9 mouse cellular contexts compared by ENCODE assay signal in the genomic region with DNA sequence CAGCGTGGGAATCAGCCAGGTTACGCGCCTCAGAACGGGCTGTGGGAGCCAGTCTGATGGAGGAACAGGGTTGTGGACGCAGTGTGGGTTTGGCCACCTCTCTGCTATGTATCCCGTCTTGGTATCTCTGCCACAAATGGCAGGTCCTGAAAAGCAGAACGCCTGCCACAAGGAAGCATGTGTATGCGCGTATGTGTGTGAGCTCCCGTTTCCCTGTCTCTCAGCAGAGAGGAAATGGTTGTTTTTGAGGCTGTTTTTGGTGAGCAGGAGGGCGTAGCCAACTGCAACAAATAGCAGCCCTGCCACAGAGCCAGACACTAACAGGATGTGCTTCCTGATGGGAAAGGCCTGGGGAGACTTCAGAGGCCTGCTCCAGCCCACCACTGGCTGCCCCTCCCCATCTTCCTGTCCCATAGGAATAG. TPM values are rescaled to one million over a fixed set of nuclear protein-coding genes. Genes with fewer than 3 reads are reported as not detected.
DNase-seq lines count a peak whose midpoint lies in the region; ATAC-seq and TF ChIP-seq lines count a peak whose summit lies in the region.
"Had no signal": no experiment of that assay in that cellular context is flagged by ENCODE, and none has a peak within 500 bp of the region (broad histone marks: within the 10 kb centered on the region; RNA-seq: fewer than 3 reads in every experiment).

No protein-coding gene starts in this region.

- H3K4me1 ChIP-seq in forebrain, embryonic 10.5 days, result peaks cover 16% of the 10 kb centered on the region
- no peaks in the 10 kb centered on the region for H3K4me1 ChIP-seq in forebrain, embryonic 11.5 days (replicated peaks; ENCODE audit: control insufficient read depth, insufficient read depth, low read length)
- H3K4me1 ChIP-seq in forebrain, embryonic 16.5 days (replicated peaks; ENCODE audit: control insufficient read depth, insufficient read depth, low read length), result peaks cover 14% of the 10 kb centered on the region
- peaks cover 7% of the 10 kb centered on the region; the same call in 1 of the 2 replicates for H3K4me1 ChIP-seq in hindbrain, embryonic 12.5 days
- H3K4me1 ChIP-seq in limb, embryonic 14.5 days (ENCODE audit: control insufficient read depth, insufficient read depth, low read length), result peaks cover 30% of the 10 kb centered on the region
- no peaks in the 10 kb centered on the region for H3K4me1 ChIP-seq in midbrain, postnatal 0 days (ENCODE audit: insufficient read depth, low read length)

- no peaks in the 10 kb centered on the region for H3K27me3 ChIP-seq in forebrain, embryonic 10.5 days (ENCODE audit: poor library complexity, severe bottlenecking)
- no peaks in the 10 kb centered on the region for H3K27me3 ChIP-seq in forebrain, embryonic 11.5 days (ENCODE audit: control insufficient read depth, insufficient read depth, low read length)
- H3K27me3 ChIP-seq in forebrain, embryonic 16.5 days (replicated peaks; ENCODE audit: control insufficient read depth, insufficient read depth, low read length), result no peaks in the 10 kb centered on the region
- H3K27me3 ChIP-seq in hindbrain, embryonic 12.5 days, result no peaks in the 10 kb centered on the region
- H3K27me3 ChIP-seq in limb, embryonic 14.5 days (ENCODE audit: control insufficient read depth, insufficient read depth, low read length), result no peaks in the 10 kb centered on the region
- no peaks in the 10 kb centered on the region for H3K27me3 ChIP-seq in midbrain, postnatal 0 days (ENCODE audit: insufficient read depth, low read length)

- no peak for ATAC-seq in forebrain, embryonic 11.5 days (replicated peaks; ENCODE audit: low FRiP score)
- ATAC-seq in forebrain, embryonic 16.5 days, result no peak
- ATAC-seq in hindbrain, embryonic 12.5 days (ENCODE audit: low FRiP score), result no peak
- ATAC-seq in limb, embryonic 14.5 days (ENCODE audit: low FRiP score, low read depth), result no peak
- no peak for ATAC-seq in midbrain, postnatal 0 days (ENCODE audit: low FRiP score)
- ATAC-seq in erythroblast, adult 5-6 weeks (replicated peaks; ENCODE audit: low FRiP score, poor library complexity, severe bottlenecking), result no peak

- no peak for DNase-seq in forebrain, embryonic 10.5 days (ENCODE audit: extremely low spot score, low spot score)
- DNase-seq in forebrain, embryonic 11.5 days (ENCODE audit: low spot score), result no peak
- peak; percentile 21 for DNase-seq in limb, embryonic 14.5 days (ENCODE audit: low spot score)
- DNase-seq in midbrain, postnatal 0 days (ENCODE audit: low spot score), result no peak
- no peak for DNase-seq in cerebellum, postnatal 14 days

- TF ChIP-seq POLR2A in limb, embryonic 14.5 days (IDR thresholded peaks at IDR 0.05; ENCODE audit: borderline replicate concordance, extremely low read depth, insufficient read depth, insufficient read length), result no peak

- peak overlapping the region; percentile 36 for H3K4me3 ChIP-seq in forebrain, embryonic 10.5 days
- no peak overlapping the region for H3K4me3 ChIP-seq in forebrain, embryonic 11.5 days (ENCODE audit: low read depth, low read length)
- peak overlapping the region; percentile 22 for H3K4me3 ChIP-seq in forebrain, embryonic 16.5 days (replicated peaks; ENCODE audit: low read length)
- 0 out of 2 replicates have a peak overlapping the region, but pooled peaks have one; percentile 11 for H3K4me3 ChIP-seq in hindbrain, embryonic 12.5 days
- peak overlapping the region; percentile 16 for H3K4me3 ChIP-seq in limb, embryonic 14.5 days (replicated peaks; ENCODE audit: low read length)
- H3K4me3 ChIP-seq in midbrain, postnatal 0 days (ENCODE audit: low read depth, low read length), result peak overlapping the region; percentile 23; the same call in 1 of the 2 replicates

- 78% methylated on average over 11 of the region's 11 CpGs for WGBS in forebrain, embryonic 10.5 days
- 78% methylated on average over 11 of the region's 11 CpGs for WGBS in forebrain, embryonic 11.5 days
- WGBS in forebrain, embryonic 16.5 days, result 87% methylated on average over 11 of the region's 11 CpGs
- 73% methylated on average over 11 of the region's 11 CpGs for WGBS in hindbrain, embryonic 12.5 days
- WGBS in limb, embryonic 14.5 days, result 66% methylated on average over 11 of the region's 11 CpGs
- WGBS in midbrain, postnatal 0 days, result 87% methylated on average over 11 of the region's 11 CpGs

- peak overlapping the region; percentile 72 for H3K27ac ChIP-seq in forebrain, embryonic 10.5 days
- H3K27ac ChIP-seq in forebrain, embryonic 11.5 days (ENCODE audit: low read depth, low read length), result no peak overlapping the region
- peak overlapping the region; percentile 15; the same call in 1 of the 2 replicates for H3K27ac ChIP-seq in forebrain, embryonic 16.5 days (ENCODE audit: low read length)
- peak overlapping the region; percentile 37; the same call in 1 of the 2 replicates for H3K27ac ChIP-seq in hindbrain, embryonic 12.5 days
- H3K27ac ChIP-seq in limb, embryonic 14.5 days (replicated peaks; ENCODE audit: low read depth, low read length), result peak overlapping the region; percentile 38; the same call in 1 of the 2 replicates
- H3K27ac ChIP-seq in midbrain, postnatal 0 days (ENCODE audit: low read depth, low read length), result peak overlapping the region; percentile 57; the same call in 1 of the 2 replicates

- no peak for TF ChIP-seq CTCF in midbrain, postnatal 0 days (IDR thresholded peaks at IDR 0.05)

- no peak overlapping the region for H3K4me2 ChIP-seq in forebrain, embryonic 11.5 days (ENCODE audit: low read depth, low read length, severe bottlenecking)
- H3K4me2 ChIP-seq in forebrain, embryonic 16.5 days (ENCODE audit: low read length), result no peak overlapping the region
- H3K4me2 ChIP-seq in hindbrain, embryonic 12.5 days (replicated peaks), result no peak overlapping the region
- peak overlapping the region; percentile 15; the same call in 1 of the 2 replicates for H3K4me2 ChIP-seq in limb, embryonic 14.5 days (replicated peaks; ENCODE audit: low read depth, low read length, severe bottlenecking)
- H3K4me2 ChIP-seq in midbrain, postnatal 0 days (ENCODE audit: low read depth, low read length, poor library complexity, severe bottlenecking), result 0 out of 2 replicates have a peak overlapping the region, but pooled peaks have one; percentile 12

- H3K36me3 ChIP-seq in forebrain, embryonic 10.5 days (replicated peaks), result peaks cover 13% of the 10 kb centered on the region; the same call in 1 of the 2 replicates
- H3K36me3 ChIP-seq in forebrain, embryonic 11.5 days (ENCODE audit: control insufficient read depth, insufficient read depth, low read length), result no peaks in the 10 kb centered on the region
- H3K36me3 ChIP-seq in forebrain, embryonic 16.5 days (ENCODE audit: control insufficient read depth, insufficient read depth), result no peaks in the 10 kb centered on the region
- H3K36me3 ChIP-seq in hindbrain, embryonic 12.5 days, result no peaks in the 10 kb centered on the region
- H3K36me3 ChIP-seq in limb, embryonic 14.5 days (ENCODE audit: control insufficient read depth, insufficient read depth, low read length), result no peaks in the 10 kb centered on the region
- peaks cover 21% of the 10 kb centered on the region for H3K36me3 ChIP-seq in midbrain, postnatal 0 days (ENCODE audit: insufficient read depth, low read length)

- no peak overlapping the region for H3K9ac ChIP-seq in forebrain, embryonic 11.5 days (ENCODE audit: low read length)
- H3K9ac ChIP-seq in forebrain, embryonic 16.5 days (replicated peaks; ENCODE audit: low read depth, low read length), result no peak overlapping the region
- H3K9ac ChIP-seq in hindbrain, embryonic 12.5 days, result no peak overlapping the region
- H3K9ac ChIP-seq in limb, embryonic 14.5 days (ENCODE audit: low read depth, low read length, severe bottlenecking), result peak overlapping the region; percentile 28; the same call in 1 of the 2 replicates
- peak overlapping the region; percentile 29; the same call in 1 of the 2 replicates for H3K9ac ChIP-seq in midbrain, postnatal 0 days (replicated peaks; ENCODE audit: low read length, poor library complexity, severe bottlenecking)

- no peaks in the 10 kb centered on the region for H3K9me3 ChIP-seq in forebrain, embryonic 10.5 days
- H3K9me3 ChIP-seq in forebrain, embryonic 11.5 days (ENCODE audit: control insufficient read depth, low read length), result no peaks in the 10 kb centered on the region
- no peaks in the 10 kb centered on the region for H3K9me3 ChIP-seq in forebrain, embryonic 16.5 days (ENCODE audit: control insufficient read depth, low read length)
- H3K9me3 ChIP-seq in hindbrain, embryonic 12.5 days (replicated peaks), result no peaks in the 10 kb centered on the region
- no peaks in the 10 kb centered on the region for H3K9me3 ChIP-seq in limb, embryonic 14.5 days (ENCODE audit: control insufficient read depth, low read length)
- no peaks in the 10 kb centered on the region for H3K9me3 ChIP-seq in midbrain, postnatal 0 days (ENCODE audit: low read length)

RNA-seq across cellular contexts. Expression of gene Tmem204, which starts 2.4 kb away (rescaled TPM):
- 10.9 and 11.5 TPM in 2 replicates for polyA plus RNA-seq in forebrain, embryonic 10.5 days (2016; fragmentation: Nextera tagmentation; extraction: Ambion mirVana)
- polyA plus RNA-seq in forebrain, embryonic 11.5 days (2014; fragmentation: Nextera tagmentation; extraction: Ambion mirVana), result 9.8 and 13.2 TPM in 2 replicates
- polyA plus RNA-seq in forebrain, embryonic 16.5 days (2015; fragmentation: Nextera tagmentation; extraction: Ambion mirVana), result 12.0 and 12.5 TPM in 2 replicates
- polyA plus RNA-seq in hindbrain, embryonic 12.5 days (2016; fragmentation: Nextera tagmentation; extraction: Ambion mirVana), result 8.5 and 9.5 TPM in 2 replicates
- polyA plus RNA-seq in limb, embryonic 14.5 days (2012; rRNA removed), result 12.1 and 18.1 TPM in 2 replicates
- 17.3 and 18.5 TPM in 2 replicates for polyA plus RNA-seq in limb, embryonic 14.5 days (2014; fragmentation: Nextera tagmentation; extraction: Ambion mirVana)
- total RNA-seq in midbrain, postnatal 0 days (2014; rRNA removed), result 11.1 and 11.2 TPM in 2 replicates
- 8.2 and 8.3 TPM in 2 replicates for polyA plus RNA-seq in midbrain, postnatal 0 days (2015; fragmentation: Nextera tagmentation; extraction: Ambion mirVana)
- total RNA-seq in erythroblast, adult 5-6 weeks (2015; ENCODE audit: low replicate concordance), result not detected in 2 replicates
- not detected in 2 replicates for total RNA-seq in erythroblast, adult 5-6 weeks (2017; ENCODE audit: low replicate concordance)
- total RNA-seq: common myeloid progenitor, adult 5-6 weeks had no signal

RNA-seq across cellular contexts. Expression of gene Telo2, which starts 34.8 kb away (rescaled TPM):
- polyA plus RNA-seq in forebrain, embryonic 10.5 days (2016; fragmentation: Nextera tagmentation; extraction: Ambion mirVana), result 54.6 TPM in 2 replicates
- 41.2 and 45.4 TPM in 2 replicates for polyA plus RNA-seq in forebrain, embryonic 11.5 days (2014; fragmentation: Nextera tagmentation; extraction: Ambion mirVana)
- 47.0 and 62.9 TPM in 2 replicates for polyA plus RNA-seq in forebrain, embryonic 16.5 days (2015; fragmentation: Nextera tagmentation; extraction: Ambion mirVana)
- 42.5 and 43.2 TPM in 2 replicates for polyA plus RNA-seq in hindbrain, embryonic 12.5 days (2016; fragmentation: Nextera tagmentation; extraction: Ambion mirVana)
- polyA plus RNA-seq in limb, embryonic 14.5 days (2012; rRNA removed), result 41.7 and 51.0 TPM in 2 replicates
- polyA plus RNA-seq in limb, embryonic 14.5 days (2014; fragmentation: Nextera tagmentation; extraction: Ambion mirVana), result 31.1 and 43.0 TPM in 2 replicates
- total RNA-seq in midbrain, postnatal 0 days (2014; rRNA removed), result 45.0 and 56.3 TPM in 2 replicates
- 34.9 and 36.5 TPM in 2 replicates for polyA plus RNA-seq in midbrain, postnatal 0 days (2015; fragmentation: Nextera tagmentation; extraction: Ambion mirVana)
- 3.5 and 5.9 TPM in 2 replicates for total RNA-seq in erythroblast, adult 5-6 weeks (2015; ENCODE audit: low replicate concordance)
- 6.3 and 11.6 TPM in 2 replicates for total RNA-seq in erythroblast, adult 5-6 weeks (2017; ENCODE audit: low replicate concordance)

RNA-seq across cellular contexts. Expression of gene Ptx4, which starts 39.6 kb away (rescaled TPM):
- 0.30 TPM in 1 of 2 replicates, not detected in the other for polyA plus RNA-seq in forebrain, embryonic 10.5 days (2016; fragmentation: Nextera tagmentation; extraction: Ambion mirVana)
- 0.12 TPM in 1 of 2 replicates, not detected in the other for polyA plus RNA-seq in forebrain, embryonic 11.5 days (2014; fragmentation: Nextera tagmentation; extraction: Ambion mirVana)
- not detected in 2 replicates for polyA plus RNA-seq in forebrain, embryonic 16.5 days (2015; fragmentation: Nextera tagmentation; extraction: Ambion mirVana)
- polyA plus RNA-seq in hindbrain, embryonic 12.5 days (2016; fragmentation: Nextera tagmentation; extraction: Ambion mirVana), result not detected in 2 replicates
- polyA plus RNA-seq in limb, embryonic 14.5 days (2012; rRNA removed), result 1.8 and 2.3 TPM in 2 replicates
- polyA plus RNA-seq in limb, embryonic 14.5 days (2014; fragmentation: Nextera tagmentation; extraction: Ambion mirVana), result 2.0 and 2.7 TPM in 2 replicates
- 0.42 TPM in 1 of 2 replicates, not detected in the other for total RNA-seq in midbrain, postnatal 0 days (2014; rRNA removed)
- polyA plus RNA-seq in midbrain, postnatal 0 days (2015; fragmentation: Nextera tagmentation; extraction: Ambion mirVana), result 0.20 and 0.59 TPM in 2 replicates
- not detected in 2 replicates for total RNA-seq in erythroblast, adult 5-6 weeks (2015; ENCODE audit: low replicate concordance)
- total RNA-seq in erythroblast, adult 5-6 weeks (2017; ENCODE audit: low replicate concordance), result not detected in 2 replicates
- total RNA-seq: common myeloid progenitor, adult 5-6 weeks had no signal

RNA-seq across cellular contexts. Expression of gene Clcn7, which starts 52.2 kb away (rescaled TPM):
- 24.3 and 24.7 TPM in 2 replicates for polyA plus RNA-seq in forebrain, embryonic 10.5 days (2016; fragmentation: Nextera tagmentation; extraction: Ambion mirVana)
- polyA plus RNA-seq in forebrain, embryonic 11.5 days (2014; fragmentation: Nextera tagmentation; extraction: Ambion mirVana), result 24.2 and 25.4 TPM in 2 replicates
- 30.2 and 34.3 TPM in 2 replicates for polyA plus RNA-seq in forebrain, embryonic 16.5 days (2015; fragmentation: Nextera tagmentation; extraction: Ambion mirVana)
- polyA plus RNA-seq in hindbrain, embryonic 12.5 days (2016; fragmentation: Nextera tagmentation; extraction: Ambion mirVana), result 24.4 and 26.9 TPM in 2 replicates
- 32.4 and 40.1 TPM in 2 replicates for polyA plus RNA-seq in limb, embryonic 14.5 days (2012; rRNA removed)
- 21.3 and 26.3 TPM in 2 replicates for polyA plus RNA-seq in limb, embryonic 14.5 days (2014; fragmentation: Nextera tagmentation; extraction: Ambion mirVana)
- 37.9 and 39.5 TPM in 2 replicates for total RNA-seq in midbrain, postnatal 0 days (2014; rRNA removed)
- 25.5 and 26.7 TPM in 2 replicates for polyA plus RNA-seq in midbrain, postnatal 0 days (2015; fragmentation: Nextera tagmentation; extraction: Ambion mirVana)
- 3.7 and 8.6 TPM in 2 replicates for total RNA-seq in erythroblast, adult 5-6 weeks (2015; ENCODE audit: low replicate concordance)
- 6.0 and 9.1 TPM in 2 replicates for total RNA-seq in erythroblast, adult 5-6 weeks (2017; ENCODE audit: low replicate concordance)

Comparison
In these comparisons a context has a peak if more than half of its experiments do, and no peak if none do; other contexts are left out.
1. H3K4me2 ChIP-seq: peak in limb, embryonic 14.5 days (single experiment) and midbrain, postnatal 0 days (single experiment); none in forebrain, embryonic 11.5 days (single experiment), forebrain, embryonic 16.5 days (single experiment) and hindbrain, embryonic 12.5 days (single experiment).
2. H3K9ac ChIP-seq: peak in limb, embryonic 14.5 days (single experiment) and midbrain, postnatal 0 days (single experiment); none in forebrain, embryonic 11.5 days (single experiment), forebrain, embryonic 16.5 days (single experiment) and hindbrain, embryonic 12.5 days (single experiment).